Mouse (Mus musculus): ENCODE results near the gene Uba52. TPM values are rescaled to one million over a fixed set of nuclear protein-coding genes. Genes with fewer than 3 reads are reported as not detected.

Gene Uba52
- polyA plus RNA-seq, 1 experiment = 611 TPM

DNA sequence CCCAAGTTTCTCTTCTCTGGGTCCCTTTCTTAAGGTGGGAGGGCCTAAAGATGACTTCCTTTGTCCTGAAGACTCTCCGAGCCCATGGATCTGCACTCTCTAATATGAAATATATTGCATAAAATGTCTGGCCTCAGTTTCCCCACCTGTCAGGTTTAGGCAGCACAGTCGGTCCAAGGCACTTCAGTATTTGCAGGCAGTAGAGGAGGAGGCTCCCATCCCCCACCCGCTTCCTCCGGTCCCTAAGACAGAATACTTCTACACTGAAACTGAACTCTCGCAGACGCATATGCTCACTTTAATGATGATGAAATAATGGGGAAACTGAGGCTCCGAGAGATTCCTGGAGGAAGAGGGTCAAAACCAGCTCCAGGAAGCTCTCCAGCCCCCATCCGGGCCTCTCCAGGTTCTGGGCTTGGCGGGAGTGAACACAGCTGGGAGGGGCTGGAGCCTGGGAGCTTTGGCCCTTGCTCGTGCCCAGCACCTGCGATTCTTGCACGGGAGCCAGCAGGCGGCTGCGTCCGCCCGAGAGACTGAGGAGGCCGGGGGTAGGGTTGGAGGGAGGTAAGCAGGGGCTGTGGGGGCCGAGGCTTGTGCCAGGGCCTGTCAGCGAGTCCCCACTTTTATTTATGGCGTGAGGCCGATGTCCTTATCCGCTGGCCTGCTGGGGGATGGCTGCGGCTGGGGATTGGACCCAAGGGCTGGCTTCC, 8.6 kb downstream of the Uba52 start:
- peaks cover 12% of the 10 kb centered on the region for H3K4me1 ChIP-seq (ENCODE audit: control insufficient read depth, insufficient read depth, insufficient read length)
- no peaks in the 10 kb centered on the region for H3K36me3 ChIP-seq (ENCODE audit: control insufficient read depth, insufficient read depth, low read length)
- DNase-seq (ENCODE audit: low read depth in 1 of 2, low spot score in 2 of 2) = no peak
- TF ChIP-seq POLR2A (IDR thresholded peaks at IDR 0.05; ENCODE audit: low read depth, low read length) = no peak
- no peak for TF ChIP-seq CTCF (IDR thresholded peaks at IDR 0.05; ENCODE audit: extremely low read depth, insufficient read depth, insufficient read length, insufficient replicate concordance)
- H3K27me3 ChIP-seq (ENCODE audit: control insufficient read depth, insufficient read depth, low read length) = no peaks in the 10 kb centered on the region; the same call in 1 of the 2 replicates
- no peak overlapping the region for H3K27ac ChIP-seq (ENCODE audit: insufficient read depth, low read length)
- 24% methylated on average over 23 of the region's 23 CpGs for WGBS
- H3K4me3 ChIP-seq (ENCODE audit: extremely low read depth, insufficient read depth, insufficient read length) = no peak overlapping the region

DNA sequence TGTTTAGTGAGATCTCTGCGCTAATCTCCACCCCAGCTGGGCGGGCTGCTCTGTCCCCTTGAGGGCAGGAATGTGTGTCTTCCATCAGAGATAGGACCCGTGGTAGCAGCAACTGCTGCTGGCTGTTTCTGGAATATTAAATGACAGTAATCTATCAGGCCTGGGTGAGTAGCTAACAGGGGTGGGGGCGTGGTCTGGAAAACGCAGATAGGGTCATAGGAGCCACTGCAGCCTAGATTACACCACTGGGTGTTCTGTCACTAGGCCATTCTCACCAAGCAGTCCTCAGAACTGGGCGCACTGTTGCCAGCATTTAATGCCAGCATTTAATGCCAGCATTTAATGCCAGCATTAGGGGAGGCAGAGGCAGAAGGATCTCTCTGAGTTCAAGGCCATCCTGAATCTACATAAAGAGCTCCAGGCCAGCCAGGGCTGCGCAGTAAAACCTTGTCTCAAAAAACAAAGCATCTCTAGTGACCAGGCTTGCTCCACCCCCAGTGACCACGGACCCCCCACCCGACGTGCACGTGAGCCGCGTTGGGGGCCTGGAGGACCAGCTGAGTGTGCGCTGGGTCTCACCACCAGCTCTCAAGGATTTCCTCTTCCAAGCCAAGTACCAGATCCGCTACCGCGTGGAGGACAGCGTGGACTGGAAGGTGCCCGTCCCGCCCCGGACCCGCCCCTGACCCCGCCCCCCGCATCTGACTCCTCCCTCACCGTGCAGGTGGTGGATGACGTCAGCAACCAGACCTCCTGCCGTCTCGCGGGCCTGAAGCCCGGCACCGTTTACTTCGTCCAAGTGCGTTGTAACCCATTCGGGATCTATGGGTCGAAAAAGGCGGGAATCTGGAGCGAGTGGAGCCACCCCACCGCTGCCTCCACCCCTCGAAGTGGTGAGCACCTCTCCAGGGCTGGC, 10.0 kb downstream of the Uba52 start:
- 13% methylated on average over 39 of the region's 39 CpGs for WGBS
- DNase-seq (ENCODE audit: low read depth in 1 of 2, low spot score in 2 of 2) = peak; percentile 42 to 45
- Histone ChIP-seq H3K4me3 (ENCODE audit: extremely low read depth, insufficient read depth, insufficient read length) (peak overlapping the region; percentile 20; the same call in 1 of the 2 replicates), H3K27ac (ENCODE audit: insufficient read depth, low read length) (no peak overlapping the region), H3K4me1 (ENCODE audit: control insufficient read depth, insufficient read depth, insufficient read length) (peaks cover 9% of the 10 kb centered on the region), H3K36me3 (ENCODE audit: control insufficient read depth, insufficient read depth, low read length) (no peaks in the 10 kb centered on the region), H3K27me3 (ENCODE audit: control insufficient read depth, insufficient read depth, low read length) (peaks cover 2% of the 10 kb centered on the region; the same call in 1 of the 2 replicates)
- TF ChIP-seq CTCF (IDR thresholded peaks at IDR 0.05; ENCODE audit: extremely low read depth, insufficient read depth, insufficient read length, insufficient replicate concordance) (no peak), POLR2A (IDR thresholded peaks at IDR 0.05; ENCODE audit: low read depth, low read length) (no peak)

DNA sequence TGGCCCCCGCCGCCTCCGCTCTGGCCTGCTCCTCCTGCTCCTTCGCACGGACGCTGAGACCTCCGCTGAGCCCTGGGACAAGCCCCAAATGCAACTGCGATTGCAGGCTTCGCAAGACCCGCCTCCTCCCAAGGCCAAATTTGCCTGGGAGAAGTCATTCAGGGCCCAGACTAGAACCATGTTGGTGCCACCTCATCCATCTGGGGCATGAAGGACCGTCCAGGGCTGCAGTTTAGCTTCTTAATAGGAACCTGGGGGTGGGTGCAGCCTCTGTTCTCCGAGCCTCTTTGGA, 14.9 kb downstream of the Uba52 start:
- no peak overlapping the region for H3K4me3 ChIP-seq (ENCODE audit: extremely low read depth, insufficient read depth, insufficient read length)
- peaks cover 39% of the 10 kb centered on the region for H3K27me3 ChIP-seq (ENCODE audit: control insufficient read depth, insufficient read depth, low read length)
- WGBS = 22% methylated on average over 12 of the region's 12 CpGs
- DNase-seq (ENCODE audit: low read depth in 1 of 2, low spot score in 2 of 2) = no peak
- H3K36me3 ChIP-seq (ENCODE audit: control insufficient read depth, insufficient read depth, low read length) = no peaks in the 10 kb centered on the region
- TF ChIP-seq POLR2A (IDR thresholded peaks at IDR 0.05; ENCODE audit: low read depth, low read length) (no peak), CTCF (IDR thresholded peaks at IDR 0.05; ENCODE audit: extremely low read depth, insufficient read depth, insufficient read length, insufficient replicate concordance) (no peak)
- no peak overlapping the region for H3K27ac ChIP-seq (ENCODE audit: insufficient read depth, low read length)
- peaks cover 16% of the 10 kb centered on the region for H3K4me1 ChIP-seq (ENCODE audit: control insufficient read depth, insufficient read depth, insufficient read length)

DNA sequence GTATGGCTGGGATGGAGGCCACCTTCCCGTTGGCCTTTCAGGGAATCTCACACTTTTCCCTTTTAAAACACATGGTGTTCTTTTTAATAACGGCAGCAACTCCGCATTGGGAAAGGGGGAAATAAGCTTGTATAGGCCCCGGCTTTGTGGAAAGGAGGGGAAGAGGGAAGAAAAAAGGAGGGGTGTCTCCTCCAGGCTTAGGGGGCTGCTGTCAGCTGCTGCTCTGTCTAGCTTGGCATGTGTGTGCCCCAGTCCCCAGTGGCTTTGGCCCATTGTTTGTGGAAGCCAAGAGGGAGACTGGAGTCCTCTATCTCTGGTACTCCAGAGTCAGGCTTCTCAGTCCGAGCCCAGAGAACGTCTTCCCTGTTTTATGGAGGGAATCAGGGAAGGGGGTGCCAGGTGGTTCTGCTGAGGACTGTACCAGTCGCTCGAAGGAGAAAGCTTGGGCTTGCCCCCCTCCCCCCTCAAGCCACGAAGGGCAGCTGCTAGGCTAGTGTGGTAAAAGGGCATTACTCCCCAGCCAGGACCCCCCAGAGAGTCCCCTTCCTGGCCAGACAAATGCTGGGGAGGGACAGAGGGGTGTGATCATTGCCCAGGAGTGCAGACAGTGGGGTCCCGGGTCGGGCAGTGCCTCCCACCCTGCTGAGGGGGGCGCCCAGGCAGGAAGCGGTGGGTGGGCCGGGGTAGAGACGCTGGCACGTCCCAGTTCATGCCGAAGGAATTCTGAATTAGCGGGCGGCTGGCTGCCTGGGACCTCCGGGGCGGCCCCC, 15.4 kb downstream of the Uba52 start:
- no peak for DNase-seq (ENCODE audit: low read depth in 1 of 2, low spot score in 2 of 2)
- H3K36me3 ChIP-seq (ENCODE audit: control insufficient read depth, insufficient read depth, low read length) = no peaks in the 10 kb centered on the region
- WGBS = 21% methylated on average over 20 of the region's 21 CpGs
- TF ChIP-seq CTCF (IDR thresholded peaks at IDR 0.05; ENCODE audit: extremely low read depth, insufficient read depth, insufficient read length, insufficient replicate concordance) (no peak), POLR2A (IDR thresholded peaks at IDR 0.05; ENCODE audit: low read depth, low read length) (no peak)
- no peak overlapping the region for H3K27ac ChIP-seq (ENCODE audit: insufficient read depth, low read length)
- peaks cover 16% of the 10 kb centered on the region for H3K4me1 ChIP-seq (ENCODE audit: control insufficient read depth, insufficient read depth, insufficient read length)
- H3K4me3 ChIP-seq (ENCODE audit: extremely low read depth, insufficient read depth, insufficient read length) = no peak overlapping the region
- H3K27me3 ChIP-seq (ENCODE audit: control insufficient read depth, insufficient read depth, low read length) = peaks cover 39% of the 10 kb centered on the region

DNA sequence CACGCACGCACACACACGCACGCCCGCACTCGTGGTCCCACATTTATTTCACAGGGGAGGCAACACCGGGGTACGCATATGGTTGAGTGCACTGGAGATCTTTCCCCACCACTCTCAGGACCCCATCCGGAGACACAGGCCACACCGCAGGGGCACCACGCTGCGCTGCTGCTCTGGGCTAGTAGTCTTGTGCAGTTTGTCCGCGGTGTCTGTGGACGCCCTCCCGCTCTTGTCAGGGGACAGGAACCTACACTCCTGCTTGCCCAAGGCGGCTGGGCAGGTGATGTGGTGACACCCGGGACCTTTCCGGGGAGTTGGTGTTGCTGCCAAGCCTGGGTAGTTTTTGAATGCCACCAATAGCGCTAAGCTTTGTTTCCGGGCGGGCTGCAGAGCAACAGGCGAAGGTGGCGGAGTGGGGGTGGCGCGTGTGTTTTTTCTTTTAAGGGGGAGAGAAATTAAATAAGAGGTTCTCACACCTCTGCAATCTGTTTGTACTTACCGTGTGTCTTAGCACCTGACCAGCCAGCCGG, 16.1 kb downstream of the Uba52 start:
- H3K27ac ChIP-seq (ENCODE audit: insufficient read depth, low read length) = no peak overlapping the region
- peaks cover 19% of the 10 kb centered on the region for H3K4me1 ChIP-seq (ENCODE audit: control insufficient read depth, insufficient read depth, insufficient read length)
- H3K27me3 ChIP-seq (ENCODE audit: control insufficient read depth, insufficient read depth, low read length) = peaks cover 43% of the 10 kb centered on the region
- 3% methylated on average over 28 of the region's 28 CpGs for WGBS
- H3K36me3 ChIP-seq (ENCODE audit: control insufficient read depth, insufficient read depth, low read length) = no peaks in the 10 kb centered on the region
- TF ChIP-seq POLR2A (IDR thresholded peaks at IDR 0.05; ENCODE audit: low read depth, low read length) (no peak), CTCF (IDR thresholded peaks at IDR 0.05; ENCODE audit: extremely low read depth, insufficient read depth, insufficient read length, insufficient replicate concordance) (no peak)
- DNase-seq (ENCODE audit: low read depth in 1 of 2, low spot score in 2 of 2) = no peak
- H3K4me3 ChIP-seq (ENCODE audit: extremely low read depth, insufficient read depth, insufficient read length) = peak overlapping the region; percentile 28; the same call in 1 of the 2 replicates

DNA sequence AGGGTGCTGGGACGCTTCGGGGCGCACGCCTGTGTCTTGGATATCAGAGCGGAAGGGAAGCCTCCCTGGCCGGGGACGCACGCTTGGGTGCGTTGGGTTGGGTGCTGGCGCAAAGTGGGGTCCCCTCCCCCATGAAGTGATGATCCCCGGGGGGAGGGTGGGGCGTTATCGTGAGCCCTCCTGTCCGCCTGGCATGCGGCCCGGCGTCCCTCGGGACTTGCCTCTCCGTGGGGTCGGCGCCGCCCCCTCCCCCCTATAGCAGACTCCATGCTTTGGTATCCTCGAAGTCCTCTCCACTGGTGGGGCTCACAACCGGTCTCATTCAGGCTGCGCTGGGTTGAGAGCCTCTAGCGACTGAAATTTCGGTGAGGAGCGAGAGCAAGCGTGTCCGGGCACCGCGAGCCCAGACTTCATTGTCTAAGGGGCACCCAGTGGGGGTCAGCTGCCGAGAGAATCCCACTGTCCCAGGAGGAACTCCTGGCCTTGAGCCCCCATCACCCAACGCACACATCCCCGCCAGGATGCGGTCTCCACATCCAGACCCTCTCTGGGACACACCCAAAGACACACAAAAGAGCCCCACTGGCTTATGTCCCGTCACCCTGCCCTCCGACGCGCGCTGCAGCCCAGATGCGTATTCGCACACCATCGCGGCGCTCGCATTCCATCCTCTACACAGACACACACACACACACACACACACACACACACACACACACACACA, 16.7 kb downstream of the Uba52 start:
- peaks cover 45% of the 10 kb centered on the region for H3K27me3 ChIP-seq (ENCODE audit: control insufficient read depth, insufficient read depth, low read length)
- no peak overlapping the region for H3K4me3 ChIP-seq (ENCODE audit: extremely low read depth, insufficient read depth, insufficient read length)
- WGBS = 2% methylated on average over 47 of the region's 47 CpGs
- DNase-seq (ENCODE audit: low read depth in 1 of 2, low spot score in 2 of 2) = no peak
- no peak overlapping the region for H3K27ac ChIP-seq (ENCODE audit: insufficient read depth, low read length)
- TF ChIP-seq CTCF (IDR thresholded peaks at IDR 0.05; ENCODE audit: extremely low read depth, insufficient read depth, insufficient read length, insufficient replicate concordance) (no peak), POLR2A (IDR thresholded peaks at IDR 0.05; ENCODE audit: low read depth, low read length) (no peak)
- H3K36me3 ChIP-seq (ENCODE audit: control insufficient read depth, insufficient read depth, low read length) = no peaks in the 10 kb centered on the region
- H3K4me1 ChIP-seq (ENCODE audit: control insufficient read depth, insufficient read depth, insufficient read length) = peaks cover 23% of the 10 kb centered on the region
